Mouse (Mus musculus) urinary bladder, postnatal 14 days (tissue): ENCODE measurements at regions not wholly inside any gene's neighbourhood (a gene's known extent, or its start where the extent isn't known, plus 50 kb on each side); places are given as distances from the start of the nearest gene placed in this dataset.

ENCODE experiments used
- DNase-seq: peaks from one replicate; pipeline ENCODE4 v3.0.0; 2021; ENCODE audit warnings: low spot score

- peak; percentile 18 for DNase-seq
Observed at GRCm38 (mm10) chr7:71411293-71412011, 60.2 kb upstream of the Gm10295 start.

GRCm38 (mm10) chr7:71409903-71410302 lies 58.6 kb upstream of the Gm10295 start:
- no peak for DNase-seq

- DNase-seq: no peak
Observed at GRCm38 (mm10) chr7:71409061-71409460, 57.8 kb upstream of the Gm10295 start.

- DNase-seq: no peak
Observed at GRCm38 (mm10) chr7:71406283-71406682, 55.0 kb upstream of the Gm10295 start.
